Mouse (Mus musculus): Measurements from ENCODE around the gene Plxna2.

GRCm38 (mm10) chr1:194717451-194717874, 99.4 kb downstream of the Plxna2 start:
- TF ChIP-seq POLR2A (IDR thresholded peaks at IDR 0.05; ENCODE audit: insufficient read depth, low read depth, low read length): no peak
- TF ChIP-seq CTCF (IDR thresholded peaks at IDR 0.05; ENCODE audit: insufficient read depth, low read depth, low read length): no peak

Data from olfactory bulb, adult 2 months (tissue).